ENCODE assay signal across 8 mouse cellular contexts in genomic region chr15:88468810-88469209, GRCm38 (mm10).
DNase-seq lines count a peak whose midpoint lies in the region; ATAC-seq and TF ChIP-seq lines count a peak whose summit lies in the region.

No protein-coding gene starts in this region.

- no peak for TF ChIP-seq POLR2A in bone marrow, adult 2 months (IDR thresholded peaks at IDR 0.05; ENCODE audit: borderline replicate concordance, control insufficient read depth, low read depth, low read length)

- no peak overlapping the region for H3K27ac ChIP-seq in intestine, postnatal 0 days (ENCODE audit: low read depth, low read length)
- H3K27ac ChIP-seq in intestine, embryonic 16.5 days (ENCODE audit: low read length) = no peak overlapping the region
- H3K27ac ChIP-seq in bone marrow, adult 2 months (ENCODE audit: control insufficient read depth, insufficient read depth, low read depth, low read length, poor library complexity) = no peak overlapping the region

- H3K4me2 ChIP-seq in intestine, postnatal 0 days (replicated peaks; ENCODE audit: low read depth) = no peak overlapping the region
- H3K4me2 ChIP-seq in intestine, embryonic 16.5 days (ENCODE audit: low read depth, low read length) = no peak overlapping the region

- H3K27me3 ChIP-seq in intestine, postnatal 0 days (replicated peaks; ENCODE audit: control insufficient read depth, insufficient read depth, low read length) = no peaks in the 10 kb centered on the region
- no peaks in the 10 kb centered on the region for H3K27me3 ChIP-seq in intestine, embryonic 16.5 days (replicated peaks; ENCODE audit: control insufficient read depth, insufficient read depth, low read length)

- no peak overlapping the region for H3K9ac ChIP-seq in intestine, postnatal 0 days (ENCODE audit: low read depth, low read length)
- no peak overlapping the region for H3K9ac ChIP-seq in intestine, embryonic 16.5 days (ENCODE audit: low read depth, low read length)

- no peaks in the 10 kb centered on the region for H3K9me3 ChIP-seq in intestine, postnatal 0 days (ENCODE audit: control insufficient read depth)
- no peaks in the 10 kb centered on the region for H3K9me3 ChIP-seq in intestine, embryonic 16.5 days (ENCODE audit: control insufficient read depth, low read length)

- H3K4me1 ChIP-seq in intestine, postnatal 0 days (replicated peaks; ENCODE audit: control insufficient read depth, insufficient read depth, low read length) = no peaks in the 10 kb centered on the region
- H3K4me1 ChIP-seq in intestine, embryonic 16.5 days (ENCODE audit: control insufficient read depth, insufficient read depth, low read length) = no peaks in the 10 kb centered on the region
- H3K4me1 ChIP-seq in bone marrow, adult 2 months (ENCODE audit: control insufficient read depth, insufficient read depth, low read length) = no peaks in the 10 kb centered on the region

- TF ChIP-seq CTCF in intestine, postnatal 0 days (IDR thresholded peaks at IDR 0.05; ENCODE audit: low read depth) = peak; percentile 68
- TF ChIP-seq CTCF in bone marrow, adult 2 months (IDR thresholded peaks at IDR 0.05; ENCODE audit: control insufficient read depth, insufficient read depth, low read length) = peak; percentile 44

- H3K36me3 ChIP-seq in intestine, postnatal 0 days (ENCODE audit: control insufficient read depth, insufficient read depth) = no peaks in the 10 kb centered on the region
- H3K36me3 ChIP-seq in intestine, embryonic 16.5 days (ENCODE audit: control insufficient read depth, insufficient read depth, low read length) = no peaks in the 10 kb centered on the region

- intact Hi-C loops in left cerebral cortex, postnatal 4 days (cut with DNase I) = no loop called here

- no peak for ATAC-seq in intestine, postnatal 0 days
- no peak for ATAC-seq in intestine, embryonic 16.5 days

- H3K4me3 ChIP-seq in intestine, postnatal 0 days (ENCODE audit: low read depth, low read length) = no peak overlapping the region
- no peak overlapping the region for H3K4me3 ChIP-seq in intestine, embryonic 16.5 days (ENCODE audit: low read length)
- H3K4me3 ChIP-seq in bone marrow, adult 2 months (replicated peaks; ENCODE audit: control insufficient read depth, low read depth, low read length) = no peak overlapping the region

- WGBS in intestine, postnatal 0 days = 38% methylated on average over 2 of the region's 2 CpGs
- 39% methylated on average over 2 of the region's 2 CpGs for WGBS in intestine, embryonic 16.5 days
- 12% methylated on average over 2 of the region's 2 CpGs for WGBS in bone marrow, adult 2 months

- peak; percentile 2 for DNase-seq in fibroblast of lung, adult 2 months (ENCODE audit: low read depth)
- peak; percentile 37 for DNase-seq in kidney, adult 9 months
- DNase-seq in left cerebral cortex, postnatal 4 days = peak; percentile 65
- DNase-seq in right cerebral cortex, adult 2 months (ENCODE audit: low spot score in 2 of 2) = peak; percentile 74 to 75
- DNase-seq in gastrocnemius, adult 8-10 months (ENCODE audit: low spot score in 2 of 2) = no peak

Comparison
In these comparisons a context has a peak if more than half of its experiments do, and no peak if none do; other contexts are left out.
1. DNase-seq: peak in fibroblast of lung, adult 2 months (single experiment), kidney, adult 9 months (single experiment), left cerebral cortex, postnatal 4 days (single experiment) and right cerebral cortex, adult 2 months (2 of 2); none in gastrocnemius, adult 8-10 months (0 of 2).